In genomic region chr12:26276556-26276955, GRCm38 (mm10) we compare ENCODE assay signal across 12 mouse cellular contexts.
A peak's percentile ranks its signal among the peaks of the same experiment; 100 is the strongest.
DNase-seq lines count a peak whose midpoint lies in the region; ATAC-seq and TF ChIP-seq lines count a peak whose summit lies in the region.
"Had no signal": no experiment of that assay in that cellular context is flagged by ENCODE, and none has a peak within 500 bp of the region (broad histone marks: within the 10 kb centered on the region; RNA-seq: fewer than 3 reads in every experiment).

No protein-coding gene starts in this region.

- no peak overlapping the region for H3K4me3 ChIP-seq in liver, postnatal 0 days (ENCODE audit: low read depth, low read length)
- H3K4me3 ChIP-seq in liver, embryonic 11.5 days (ENCODE audit: low read depth, low read length): no peak overlapping the region
- no peak overlapping the region for H3K4me3 ChIP-seq in forebrain, postnatal 0 days (ENCODE audit: low read depth, low read length)
- H3K4me3 ChIP-seq: heart, adult 2 months; kidney, embryonic 15.5 days; left cerebral cortex, adult 2 months; limb, embryonic 12.5 days had no signal

- H3K27me3 ChIP-seq in liver, postnatal 0 days (ENCODE audit: insufficient read depth, low read length): no peaks in the 10 kb centered on the region
- H3K27me3 ChIP-seq in liver, embryonic 11.5 days (replicated peaks; ENCODE audit: control insufficient read depth, insufficient read depth, low read length): no peaks in the 10 kb centered on the region
- H3K27me3 ChIP-seq in forebrain, postnatal 0 days (ENCODE audit: insufficient read depth, low read length): no peaks in the 10 kb centered on the region
- H3K27me3 ChIP-seq: kidney, embryonic 15.5 days; limb, embryonic 12.5 days had no signal

- no peak overlapping the region for H3K27ac ChIP-seq in liver, postnatal 0 days (ENCODE audit: low read depth)
- H3K27ac ChIP-seq in liver, embryonic 11.5 days (ENCODE audit: low read depth, low read length): no peak overlapping the region
- peak overlapping the region; percentile 64 for H3K27ac ChIP-seq in forebrain, postnatal 0 days (ENCODE audit: low read depth, low read length)
- H3K27ac ChIP-seq: heart, adult 2 months; kidney, embryonic 15.5 days; left cerebral cortex, adult 2 months; limb, embryonic 12.5 days had no signal

- TF ChIP-seq CTCF in liver, postnatal 0 days (IDR thresholded peaks at IDR 0.05; ENCODE audit: low read depth): no peak
- TF ChIP-seq CTCF in brain, embryonic 14.5 days (IDR thresholded peaks at IDR 0.05; ENCODE audit: borderline replicate concordance, extremely low read depth, insufficient read depth, insufficient read length): no peak
- TF ChIP-seq CTCF in forebrain, postnatal 0 days (IDR thresholded peaks at IDR 0.05; ENCODE audit: low read depth): no peak

- H3K36me3 ChIP-seq in liver, postnatal 0 days (replicated peaks; ENCODE audit: insufficient read depth, low read length): no peaks in the 10 kb centered on the region
- H3K36me3 ChIP-seq in liver, embryonic 11.5 days (ENCODE audit: control insufficient read depth, insufficient read depth, low read length): no peaks in the 10 kb centered on the region
- H3K36me3 ChIP-seq in forebrain, postnatal 0 days (ENCODE audit: insufficient read depth): no peaks in the 10 kb centered on the region
- H3K36me3 ChIP-seq: kidney, embryonic 15.5 days; limb, embryonic 12.5 days had no signal

- H3K4me2 ChIP-seq in liver, postnatal 0 days (ENCODE audit: low read depth, low read length): no peak overlapping the region
- no peak overlapping the region for H3K4me2 ChIP-seq in liver, embryonic 11.5 days
- no peak overlapping the region for H3K4me2 ChIP-seq in forebrain, postnatal 0 days (ENCODE audit: low read depth)
- H3K4me2 ChIP-seq: kidney, embryonic 15.5 days; limb, embryonic 12.5 days had no signal

- no peaks in the 10 kb centered on the region for H3K4me1 ChIP-seq in liver, postnatal 0 days (ENCODE audit: insufficient read depth)
- H3K4me1 ChIP-seq in liver, embryonic 11.5 days (replicated peaks; ENCODE audit: control insufficient read depth, insufficient read depth, low read length): no peaks in the 10 kb centered on the region
- H3K4me1 ChIP-seq in forebrain, postnatal 0 days (ENCODE audit: insufficient read depth): peaks cover 6% of the 10 kb centered on the region

- ATAC-seq in liver, postnatal 0 days: peak; percentile 96
- ATAC-seq in liver, embryonic 11.5 days (replicated peaks; ENCODE audit: low FRiP score): no peak
- peak; percentile 21; the same call in 1 of the 2 replicates for ATAC-seq in forebrain, postnatal 0 days

- H3K9ac ChIP-seq in liver, postnatal 0 days (replicated peaks): no peak overlapping the region
- no peak overlapping the region for H3K9ac ChIP-seq in liver, embryonic 11.5 days (ENCODE audit: low read depth, low read length)
- H3K9ac ChIP-seq in forebrain, postnatal 0 days: 0 out of 2 replicates have a peak overlapping the region, but pooled peaks have one; percentile 22
- H3K9ac ChIP-seq: kidney, embryonic 15.5 days; limb, embryonic 12.5 days had no signal

- 57% methylated on average over 2 of the region's 2 CpGs for WGBS in liver, postnatal 0 days (ENCODE audit: insufficient replicate concordance)
- 54% methylated on average over 2 of the region's 2 CpGs for WGBS in liver, embryonic 11.5 days
- WGBS in forebrain, postnatal 0 days: 64% methylated on average over 2 of the region's 2 CpGs

- peak; percentile 68 for DNase-seq in heart, adult 11 months
- DNase-seq in heart, adult 8-10 months (ENCODE audit: low spot score): no peak
- peak; percentile 45 for DNase-seq in liver, postnatal 0 days
- no peak for DNase-seq in liver, embryonic 11.5 days (ENCODE audit: low spot score)
- DNase-seq in brain, embryonic 14.5 days (ENCODE audit: low read depth): peak; percentile 1
- DNase-seq in forebrain, postnatal 0 days: no peak
- no peak for DNase-seq in adrenal gland, adult 18-20 months (ENCODE audit: low spot score in 2 of 2)
- DNase-seq in urinary bladder, postnatal 36 days (ENCODE audit: low spot score in 2 of 2): no peak

- H3K9me3 ChIP-seq in liver, postnatal 0 days (ENCODE audit: low read length): no peaks in the 10 kb centered on the region
- no peaks in the 10 kb centered on the region for H3K9me3 ChIP-seq in liver, embryonic 11.5 days (ENCODE audit: control insufficient read depth, low read length)
- H3K9me3 ChIP-seq in forebrain, postnatal 0 days (ENCODE audit: low read length): no peaks in the 10 kb centered on the region
- H3K9me3 ChIP-seq: kidney, embryonic 15.5 days; limb, embryonic 12.5 days had no signal

- no peak for TF ChIP-seq EP300 in liver, postnatal 0 days (IDR thresholded peaks at IDR 0.05; ENCODE audit: low read depth)

- no peak for TF ChIP-seq POLR2A in brain, embryonic 14.5 days (IDR thresholded peaks at IDR 0.05; ENCODE audit: borderline replicate concordance, extremely low read depth, insufficient read depth, insufficient read length, poor library complexity, severe bottlenecking)

Comparison
In these comparisons a context has a peak if more than half of its experiments do, and no peak if none do; other contexts are left out.
1. DNase-seq: peak in heart, adult 11 months (single experiment), liver, postnatal 0 days (single experiment) and brain, embryonic 14.5 days (single experiment); none in heart, adult 8-10 months (single experiment), liver, embryonic 11.5 days (single experiment), forebrain, postnatal 0 days (single experiment), adrenal gland, adult 18-20 months (0 of 2) and urinary bladder, postnatal 36 days (0 of 2).